ENCODE assay signal across 10 mouse cellular contexts in the genomic region with DNA sequence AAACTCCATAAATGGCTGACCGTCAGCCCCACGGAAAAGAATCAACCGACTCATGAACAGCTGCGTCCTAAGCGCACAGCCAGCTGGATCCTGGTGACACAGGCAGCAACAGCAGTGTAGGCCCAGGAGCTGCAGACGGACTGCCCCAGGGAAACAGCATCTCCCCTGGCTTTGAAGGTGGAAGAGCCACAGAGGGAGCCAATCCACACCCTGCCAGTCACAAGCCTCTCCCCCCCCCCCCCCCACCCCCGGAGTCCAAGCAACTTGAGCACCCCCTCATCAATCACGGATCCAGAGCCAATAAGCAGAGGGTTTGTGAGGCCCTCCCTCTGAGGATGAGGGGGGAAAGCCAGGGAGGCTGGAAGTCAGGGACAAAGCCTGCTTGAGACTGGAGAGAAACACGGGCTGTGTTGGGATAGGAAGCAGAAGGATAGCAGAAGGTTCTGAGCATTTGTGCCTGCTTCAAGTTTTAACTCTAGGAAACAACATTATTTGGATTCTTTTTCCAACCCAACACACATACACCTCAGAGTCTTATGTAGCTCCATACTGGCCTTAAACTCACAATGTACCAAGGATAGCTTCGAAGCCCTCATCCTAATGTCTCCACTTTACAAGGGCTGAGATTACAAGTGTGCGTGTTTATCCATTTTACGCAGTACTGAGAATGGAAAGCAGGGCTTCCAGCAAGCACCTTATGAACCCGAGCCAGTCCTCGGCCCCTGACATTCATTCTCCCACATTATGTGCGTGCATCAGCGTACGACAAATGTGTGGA. TPM values are rescaled to one million over a fixed set of nuclear protein-coding genes. Genes with fewer than 3 reads are reported as not detected.
DNase-seq lines count a peak whose midpoint lies in the region; ATAC-seq and TF ChIP-seq lines count a peak whose summit lies in the region.
"Had no signal": no experiment of that assay in that cellular context is flagged by ENCODE, and none has a peak within 500 bp of the region (broad histone marks: within the 10 kb centered on the region; RNA-seq: fewer than 3 reads in every experiment).

No protein-coding gene starts in this region.

- no peak overlapping the region for H3K4me2 ChIP-seq in embryonic facial prominence, embryonic 11.5 days (ENCODE audit: low read depth, low read length)
- H3K4me2 ChIP-seq in hindbrain, embryonic 13.5 days, result 0 out of 2 replicates have a peak overlapping the region, but pooled peaks have one; percentile 8
- peak overlapping the region; percentile 36 for H3K4me2 ChIP-seq in neural tube, embryonic 12.5 days (replicated peaks)
- H3K4me2 ChIP-seq: heart, embryonic 15.5 days; liver, embryonic 13.5 days had no signal

- no peak for TF ChIP-seq CTCF in thymus, adult 2 months (IDR thresholded peaks at IDR 0.05; ENCODE audit: borderline replicate concordance, control insufficient read depth, extremely low read depth, insufficient read depth, low read length, poor library complexity)

- H3K9me3 ChIP-seq in embryonic facial prominence, embryonic 11.5 days (replicated peaks; ENCODE audit: control insufficient read depth, low read length), result no peaks in the 10 kb centered on the region
- H3K9me3 ChIP-seq in hindbrain, embryonic 13.5 days, result no peaks in the 10 kb centered on the region
- H3K9me3 ChIP-seq in neural tube, embryonic 12.5 days, result no peaks in the 10 kb centered on the region
- H3K9me3 ChIP-seq: heart, embryonic 15.5 days; liver, embryonic 13.5 days had no signal

- no peak overlapping the region for H3K4me3 ChIP-seq in embryonic facial prominence, embryonic 11.5 days (ENCODE audit: low read depth, low read length)
- no peak overlapping the region for H3K4me3 ChIP-seq in hindbrain, embryonic 13.5 days
- H3K4me3 ChIP-seq in neural tube, embryonic 12.5 days, result no peak overlapping the region
- no peak overlapping the region for H3K4me3 ChIP-seq in thymus, adult 2 months (ENCODE audit: control insufficient read depth, insufficient read depth, low read length)
- H3K4me3 ChIP-seq: heart, embryonic 15.5 days; liver, embryonic 13.5 days had no signal

- no peak overlapping the region for H3K9ac ChIP-seq in embryonic facial prominence, embryonic 11.5 days (replicated peaks; ENCODE audit: low read length)
- no peak overlapping the region for H3K9ac ChIP-seq in hindbrain, embryonic 13.5 days
- H3K9ac ChIP-seq in neural tube, embryonic 12.5 days, result 0 out of 2 replicates have a peak overlapping the region, but pooled peaks have one; percentile 17
- H3K9ac ChIP-seq: heart, embryonic 15.5 days; liver, embryonic 13.5 days had no signal

- peak; percentile 92 for ATAC-seq in embryonic facial prominence, embryonic 11.5 days (replicated peaks; ENCODE audit: insufficient number of reproducible peaks, low FRiP score, low TSS enrichment, low read depth)
- ATAC-seq in hindbrain, embryonic 13.5 days (ENCODE audit: low FRiP score), result peak; percentile 90
- peak; percentile 95 for ATAC-seq in neural tube, embryonic 12.5 days (ENCODE audit: low FRiP score, low read depth)

- 50% methylated on average over 17 of the region's 17 CpGs for WGBS in embryonic facial prominence, embryonic 11.5 days
- 41% methylated on average over 16 of the region's 17 CpGs for WGBS in hindbrain, embryonic 13.5 days
- WGBS in neural tube, embryonic 12.5 days, result 44% methylated on average over 17 of the region's 17 CpGs
- WGBS in thymus, adult 2 months, result 77% methylated on average over 17 of the region's 17 CpGs

- no peak overlapping the region for H3K27ac ChIP-seq in embryonic facial prominence, embryonic 11.5 days (replicated peaks; ENCODE audit: low read depth, low read length)
- H3K27ac ChIP-seq in hindbrain, embryonic 13.5 days, result no peak overlapping the region
- no peak overlapping the region for H3K27ac ChIP-seq in neural tube, embryonic 12.5 days
- H3K27ac ChIP-seq in thymus, adult 2 months (ENCODE audit: control insufficient read depth, insufficient read depth, low read length), result no peak overlapping the region
- H3K27ac ChIP-seq: heart, embryonic 15.5 days; liver, embryonic 13.5 days had no signal

- H3K27me3 ChIP-seq in embryonic facial prominence, embryonic 11.5 days (ENCODE audit: control insufficient read depth, insufficient read depth, low read length), result no peaks in the 10 kb centered on the region
- H3K27me3 ChIP-seq in hindbrain, embryonic 13.5 days, result no peaks in the 10 kb centered on the region
- H3K27me3 ChIP-seq in neural tube, embryonic 12.5 days (replicated peaks), result no peaks in the 10 kb centered on the region
- no peaks in the 10 kb centered on the region for H3K27me3 ChIP-seq in thymus, adult 2 months (ENCODE audit: control insufficient read depth, insufficient read depth, low read length)
- H3K27me3 ChIP-seq: heart, embryonic 15.5 days; liver, embryonic 13.5 days had no signal

- no peak for TF ChIP-seq POLR2A in thymus, adult 2 months (IDR thresholded peaks at IDR 0.05; ENCODE audit: control insufficient read depth, extremely low read depth, insufficient read depth, low read length, poor library complexity)

- H3K36me3 ChIP-seq in embryonic facial prominence, embryonic 11.5 days (replicated peaks; ENCODE audit: control insufficient read depth, insufficient read depth, low read depth, low read length), result no peaks in the 10 kb centered on the region
- no peaks in the 10 kb centered on the region for H3K36me3 ChIP-seq in hindbrain, embryonic 13.5 days
- no peaks in the 10 kb centered on the region for H3K36me3 ChIP-seq in neural tube, embryonic 12.5 days
- H3K36me3 ChIP-seq in thymus, adult 2 months (ENCODE audit: control insufficient read depth, insufficient read depth, low read length), result no peaks in the 10 kb centered on the region
- H3K36me3 ChIP-seq: heart, embryonic 15.5 days; liver, embryonic 13.5 days had no signal

- peak; percentile 68 for DNase-seq in embryonic facial prominence, embryonic 11.5 days (ENCODE audit: low spot score)
- peak; percentile 78 for DNase-seq in forelimb bud, embryonic 11.5 days (ENCODE audit: low read depth, low spot score)
- no peak for DNase-seq in left cerebral cortex, adult 11 months (ENCODE audit: low spot score)
- no peak for DNase-seq in thymus, adult 2 months
- no peak for DNase-seq in kidney, adult 8-10 months
- DNase-seq: cerebellum, adult 8-10 months; liver, embryonic 13.5 days had no signal

- H3K4me1 ChIP-seq in embryonic facial prominence, embryonic 11.5 days (ENCODE audit: control insufficient read depth, insufficient read depth, low read length), result no peaks in the 10 kb centered on the region
- peaks cover 12% of the 10 kb centered on the region; the same call in 1 of the 2 replicates for H3K4me1 ChIP-seq in hindbrain, embryonic 13.5 days (replicated peaks)
- peaks cover 9% of the 10 kb centered on the region for H3K4me1 ChIP-seq in neural tube, embryonic 12.5 days
- no peaks in the 10 kb centered on the region for H3K4me1 ChIP-seq in thymus, adult 2 months (replicated peaks; ENCODE audit: control insufficient read depth, insufficient read depth, low read length)
- H3K4me1 ChIP-seq: heart, embryonic 15.5 days; liver, embryonic 13.5 days had no signal

RNA-seq across cellular contexts. Expression of gene Ccdc81, which starts 46.8 kb away (rescaled TPM):
- polyA plus RNA-seq in embryonic facial prominence, embryonic 11.5 days (2014; fragmentation: Nextera tagmentation; extraction: Ambion mirVana), result 0.46 and 0.55 TPM in 2 replicates
- 0.47 and 1.1 TPM in 2 replicates for polyA plus RNA-seq in hindbrain, embryonic 13.5 days (2015; fragmentation: Nextera tagmentation; extraction: Ambion mirVana)
- 0.09 and 0.11 TPM in 2 replicates for polyA plus RNA-seq in neural tube, embryonic 12.5 days (2016; fragmentation: Nextera tagmentation; extraction: Ambion mirVana)
- not detected in 2 replicates for polyA plus RNA-seq in thymus, adult 2 months (2012; rRNA removed)
- polyA plus RNA-seq: heart, embryonic 15.5 days; liver, embryonic 13.5 days had no signal

Comparison
In these comparisons a context has a peak if more than half of its experiments do, and no peak if none do; other contexts are left out.
1. DNase-seq: peak in embryonic facial prominence, embryonic 11.5 days (single experiment) and forelimb bud, embryonic 11.5 days (single experiment); none in left cerebral cortex, adult 11 months (single experiment), thymus, adult 2 months (single experiment) and kidney, adult 8-10 months (0 of 2).
2. Peak in every context shown above with its lines, with median percentiles within 50 percentile points of each other: ATAC-seq.